Mouse (Mus musculus) olfactory bulb, adult 2 months (tissue): ENCODE measurements at regions not wholly inside any gene's neighbourhood (a gene's known extent, or its start where the extent isn't known, plus 50 kb on each side); places are given as distances from the start of the nearest gene placed in this dataset.

Experiments used
- CTCF ChIP-seq: fragments of 200-500 bp; IDR thresholded peaks from 2 replicates; pipeline ENCODE4 v1.5.1; 2012; ENCODE audit warnings: low read depth, mild to moderate bottlenecking, low read length, moderate library complexity; ENCODE audit not compliant: insufficient read depth
- POLR2A ChIP-seq: fragments of 200-500 bp; IDR thresholded peaks from 2 replicates; pipeline ENCODE4 v1.6.1; 2012; ENCODE audit warnings: mild to moderate bottlenecking, low read depth, low read length, moderate library complexity; ENCODE audit not compliant: insufficient read depth

- TF ChIP-seq CTCF (no peak), POLR2A (no peak)
Measured at GRCm38 (mm10) chr1:73230611-73231010, 214.9 kb upstream of the Tnp1 start.
